Mouse (Mus musculus) frontal cortex, adult 2 months (tissue): ENCODE data around the gene Btbd35f6. TPM values are rescaled to one million over a fixed set of nuclear protein-coding genes. Genes with fewer than 3 reads are reported as not detected.
"Not testable (repeated sequence)": the region's sequence is repeated elsewhere in the genome, so short reads cannot be mapped to it uniquely, and the experiment has no call there.

Experiments
- DNase-seq, 2 experiments: peaks; one replicate each; pipeline ENCODE4 v3.0.0; 2022; ENCODE audit warnings: low spot score in 1 of 2; ENCODE audit errors: extremely low spot score in 1 of 2
- polyA plus RNA-seq: library from polyadenylated mRNA; depleted of rRNA; stranded (reverse); fragments of >200 nt; gene quantifications from 2 replicates; pipeline ENCODE4 v1.2.3, GENCODE M21; 2012; rRNA removed

Btbd35f6 gene
- polyA plus RNA-seq, result not detected in 2 replicates

- DNase-seq, result not testable (repeated sequence)
These were observed at the start of gene Btbd35f6 for GRCm38 (mm10) chrX:33956440-33956839. Gene Btbd35f6 (minus strand): TSS chrX:33956540.

GRCm38 (mm10) chrX:33986716-33987115, 30.4 kb upstream of the Btbd35f6 start, which contains the start of gene Gm21870:
Gene Gm21870 (minus strand): TSS chrX:33986816.
- DNase-seq, result not testable (repeated sequence)

- DNase-seq, result not testable (repeated sequence)
These were observed 26.1 kb downstream of the Btbd35f6 start for GRCm38 (mm10) chrX:33930216-33930615.

GRCm38 (mm10) chrX:33928225-33928624, 28.1 kb downstream of the Btbd35f6 start:
- DNase-seq, result not testable (repeated sequence)

- not testable (repeated sequence) for DNase-seq
These were observed 30.0 kb downstream of the Btbd35f6 start for GRCm38 (mm10) chrX:33926344-33926743.

- not testable (repeated sequence) for DNase-seq
These were observed 30.9 kb downstream of the Btbd35f6 start for GRCm38 (mm10) chrX:33925420-33925819.

Other genes starting within 250 kb of the Btbd35f6 start
- gene Gm21870, start 30.3 kb upstream of the Btbd35f6 start, polyA plus RNA-seq, result not detected in 2 replicates
- gene Btbd35f9, start 205.0 kb upstream of the Btbd35f6 start, polyA plus RNA-seq, result not detected in 2 replicates